Mouse (Mus musculus) Muller cell, postnatal 12 days (primary cell): ENCODE measurements around the gene Prkar1b.

Experiments
- DNase-seq: peaks from one replicate; pipeline ENCODE4 v3.0.0-alpha.2; 2015; ENCODE audit errors: inconsistent ontology term

The Prkar1b gene

GRCm38 (mm10) chr5:138974911-138975485, 174.8 kb downstream of the Prkar1b start:
- DNase-seq = no peak

DNA sequence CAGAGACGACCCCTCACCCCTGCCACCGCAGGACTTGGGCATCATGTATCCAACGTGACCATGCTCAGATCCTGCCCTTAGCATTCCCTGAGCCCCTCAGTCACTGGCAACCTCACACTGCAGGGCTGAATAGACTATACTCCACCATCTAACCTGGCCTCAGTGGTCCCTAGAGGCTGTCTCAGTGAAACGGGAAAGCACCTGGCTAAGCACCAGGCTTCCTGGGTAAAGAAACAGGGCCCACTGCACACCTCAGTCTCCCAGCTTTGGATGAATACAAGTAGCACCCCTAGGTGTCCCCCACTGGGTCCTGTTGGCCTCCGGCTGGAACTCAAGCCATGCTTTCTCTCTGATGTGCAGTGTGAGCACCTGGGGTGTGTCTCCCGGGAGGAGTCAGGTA, 176.3 kb downstream of the Prkar1b start:
- DNase-seq = no peak

- DNase-seq = no peak
Measured at GRCm38 (mm10) chr5:138971405-138971804, 178.4 kb downstream of the Prkar1b start.

- peak; percentile 98 for DNase-seq
Measured at GRCm38 (mm10) chr5:138970056-138970490, 179.7 kb downstream of the Prkar1b start.
